20 mouse cellular contexts compared by ENCODE assay signal in genomic region chr2:113379639-113380038, GRCm38 (mm10). TPM values are rescaled to one million over a fixed set of nuclear protein-coding genes. Genes with fewer than 3 reads are reported as not detected.
A peak's percentile ranks its signal among the peaks of the same experiment; 100 is the strongest.
DNase-seq lines count a peak whose midpoint lies in the region; ATAC-seq lines count a peak whose summit lies in the region.
"Had no signal": no experiment of that assay in that cellular context is flagged by ENCODE, and none has a peak within 500 bp of the region (broad histone marks: within the 10 kb centered on the region; RNA-seq: fewer than 3 reads in every experiment).

No protein-coding gene starts in this region.

- H3K4me2 ChIP-seq in kidney, embryonic 15.5 days = no peak overlapping the region
- H3K4me2 ChIP-seq in intestine, embryonic 14.5 days (ENCODE audit: low read length) = no peak overlapping the region
- H3K4me2 ChIP-seq: heart, embryonic 12.5 days; midbrain, embryonic 13.5 days had no signal

- ATAC-seq in kidney, embryonic 15.5 days (replicated peaks; ENCODE audit: low FRiP score) = no peak
- 0 out of 2 replicates have a peak, but pooled peaks have one; percentile 63 for ATAC-seq in intestine, embryonic 14.5 days (replicated peaks; ENCODE audit: low FRiP score, low TSS enrichment, low read depth)
- ATAC-seq: forebrain, embryonic 14.5 days; hindbrain, postnatal 0 days; midbrain, embryonic 13.5 days had no signal

- 88% methylated on average over 1 of the region's 1 CpGs for WGBS in kidney, embryonic 15.5 days
- 70% methylated on average over 1 of the region's 1 CpGs for WGBS in intestine, embryonic 14.5 days

- peak; percentile 81 for DNase-seq in kidney, adult 11 months
- DNase-seq in intestine, embryonic 14.5 days (ENCODE audit: low spot score) = no peak
- peak; percentile 91 for DNase-seq in kidney, adult 9 months
- DNase-seq in kidney, postnatal 4 days = peak; percentile 36 to 64
- no peak for DNase-seq in testis, postnatal 14 days (ENCODE audit: low spot score)
- DNase-seq in adrenal gland, adult (ENCODE audit: inconsistent age in 2 of 2, low spot score in 1 of 2) = no peak
- DNase-seq: adrenal gland, postnatal 36 days; cerebellum, adult 9-10 months; heart, postnatal 10 days; layer of hippocampus, postnatal 36 days; lung, postnatal 36 days; right cerebral cortex, postnatal 25 days; thymus, postnatal 4 days had no signal

- no peaks in the 10 kb centered on the region for H3K36me3 ChIP-seq in kidney, embryonic 15.5 days
- no peaks in the 10 kb centered on the region for H3K36me3 ChIP-seq in intestine, embryonic 14.5 days (ENCODE audit: control insufficient read depth, insufficient read depth, low read length)
- H3K36me3 ChIP-seq: heart, embryonic 12.5 days; midbrain, embryonic 13.5 days had no signal

- H3K4me1 ChIP-seq in kidney, embryonic 15.5 days = peaks cover 8% of the 10 kb centered on the region; the same call in 1 of the 2 replicates
- H3K4me1 ChIP-seq in intestine, embryonic 14.5 days (replicated peaks; ENCODE audit: control insufficient read depth, insufficient read depth, low read length) = no peaks in the 10 kb centered on the region; the same call in 1 of the 2 replicates
- H3K4me1 ChIP-seq: megakaryocyte, embryonic 14.5 days; midbrain, embryonic 13.5 days had no signal

- no peak overlapping the region for H3K27ac ChIP-seq in kidney, embryonic 15.5 days
- no peak overlapping the region for H3K27ac ChIP-seq in intestine, embryonic 14.5 days (ENCODE audit: low read depth)
- H3K27ac ChIP-seq: hindbrain, postnatal 0 days; layer of hippocampus, adult 2 months; midbrain, embryonic 13.5 days had no signal

- H3K9ac ChIP-seq in kidney, embryonic 15.5 days = no peak overlapping the region
- no peak overlapping the region for H3K9ac ChIP-seq in intestine, embryonic 14.5 days (ENCODE audit: low read length)
- H3K9ac ChIP-seq: heart, embryonic 12.5 days; midbrain, embryonic 13.5 days had no signal

- no peak overlapping the region for H3K4me3 ChIP-seq in kidney, embryonic 15.5 days (replicated peaks)
- no peak overlapping the region for H3K4me3 ChIP-seq in intestine, embryonic 14.5 days (ENCODE audit: low read depth, low read length)
- H3K4me3 ChIP-seq: heart, embryonic 12.5 days; layer of hippocampus, adult 2 months; megakaryocyte, embryonic 14.5 days; midbrain, embryonic 13.5 days had no signal

- no peaks in the 10 kb centered on the region for H3K27me3 ChIP-seq in kidney, embryonic 15.5 days
- no peaks in the 10 kb centered on the region for H3K27me3 ChIP-seq in intestine, embryonic 14.5 days (replicated peaks; ENCODE audit: control insufficient read depth, insufficient read depth, low read length)
- H3K27me3 ChIP-seq: heart, embryonic 12.5 days; megakaryocyte, embryonic 14.5 days; midbrain, embryonic 13.5 days had no signal

- no peaks in the 10 kb centered on the region for H3K9me3 ChIP-seq in kidney, embryonic 15.5 days (replicated peaks)
- no peaks in the 10 kb centered on the region for H3K9me3 ChIP-seq in intestine, embryonic 14.5 days (ENCODE audit: control insufficient read depth, low read length)
- H3K9me3 ChIP-seq: heart, embryonic 12.5 days; megakaryocyte, embryonic 14.5 days; midbrain, embryonic 13.5 days had no signal

RNA-seq across cellular contexts. Expression of gene Fmn1, which starts 52.1 kb away (rescaled TPM):
- polyA plus RNA-seq in kidney, embryonic 15.5 days (2015; fragmentation: Nextera tagmentation; extraction: Ambion mirVana) = 8.0 and 9.1 TPM in 2 replicates
- 6.2 and 6.5 TPM in 2 replicates for polyA plus RNA-seq in intestine, embryonic 14.5 days (2014; fragmentation: Nextera tagmentation; extraction: Ambion mirVana)

Comparison
In these comparisons a context has a peak if more than half of its experiments do, and no peak if none do; other contexts are left out.
1. DNase-seq: peak in kidney, adult 11 months (single experiment), kidney, adult 9 months (single experiment) and kidney, postnatal 4 days (2 of 2); none in intestine, embryonic 14.5 days (single experiment), testis, postnatal 14 days (single experiment) and adrenal gland, adult (0 of 2).